Mouse (Mus musculus): Measurements from ENCODE around the gene Mrgpra2a. TPM values are rescaled to one million over a fixed set of nuclear protein-coding genes. Genes with fewer than 3 reads are reported as not detected.
"Not testable (repeated sequence)": the region's sequence is repeated elsewhere in the genome, so short reads cannot be mapped to it uniquely, and the experiment has no call there.

Gene Mrgpra2a
- polyA plus RNA-seq (2015; fragmentation: Nextera tagmentation; extraction: Ambion mirVana) = not detected in 2 replicates

DNA sequence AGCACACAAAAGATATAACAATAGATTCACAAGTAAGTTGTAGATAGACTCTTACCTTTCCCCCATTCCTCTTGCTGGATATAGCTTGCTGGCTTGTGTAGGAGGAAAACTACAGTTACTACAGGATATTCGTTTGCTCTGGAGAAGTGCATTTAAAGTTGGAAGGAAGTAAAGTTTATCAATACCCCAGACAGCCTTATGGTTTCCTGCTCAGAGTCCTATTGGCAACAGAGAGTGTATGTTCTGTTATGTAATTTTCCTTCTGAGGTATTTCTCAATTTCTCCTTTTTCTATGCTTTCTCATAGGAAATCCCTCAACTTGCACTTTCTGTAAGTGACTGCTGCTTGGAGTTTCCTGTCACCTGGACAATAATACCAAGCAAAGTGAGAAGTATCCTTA, at the start of gene Mrgpra2a:
Gene Mrgpra2a (minus strand): TSS at position 125 of the 400 bp plus-strand sequence.
- H3K9ac ChIP-seq (replicated peaks); H3K4me3 ChIP-seq (replicated peaks); H3K4me2 ChIP-seq; H3K27me3 ChIP-seq (replicated peaks); H3K9me3 ChIP-seq (replicated peaks); H3K27ac ChIP-seq (replicated peaks); H3K36me3 ChIP-seq; ATAC-seq (ENCODE audit: low FRiP score); H3K4me1 ChIP-seq: not testable (repeated sequence)
- WGBS = no CpG with 5 or more reads among the region's 1 CpGs

DNA sequence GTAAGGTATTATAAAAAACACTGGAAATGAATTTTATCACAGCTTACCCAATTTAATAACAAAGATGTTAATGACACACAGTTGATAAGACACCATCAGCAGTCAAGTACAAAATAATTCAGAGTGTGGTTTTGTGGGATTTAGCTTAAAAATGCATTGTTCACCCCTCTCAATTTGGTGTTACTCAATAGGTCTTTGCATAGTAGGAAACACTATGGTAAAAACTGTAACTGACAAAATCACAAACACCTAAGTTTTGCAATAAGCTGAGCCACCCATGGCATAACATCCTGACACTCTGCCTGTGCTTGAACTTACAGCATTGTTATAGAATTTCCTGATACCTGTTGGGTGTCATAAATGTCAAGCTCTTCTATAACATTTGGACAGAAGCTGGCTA, 39.3 kb upstream of the Mrgpra2a start:
- not testable (repeated sequence) for H3K4me2 ChIP-seq; ATAC-seq (ENCODE audit: low FRiP score)

DNA sequence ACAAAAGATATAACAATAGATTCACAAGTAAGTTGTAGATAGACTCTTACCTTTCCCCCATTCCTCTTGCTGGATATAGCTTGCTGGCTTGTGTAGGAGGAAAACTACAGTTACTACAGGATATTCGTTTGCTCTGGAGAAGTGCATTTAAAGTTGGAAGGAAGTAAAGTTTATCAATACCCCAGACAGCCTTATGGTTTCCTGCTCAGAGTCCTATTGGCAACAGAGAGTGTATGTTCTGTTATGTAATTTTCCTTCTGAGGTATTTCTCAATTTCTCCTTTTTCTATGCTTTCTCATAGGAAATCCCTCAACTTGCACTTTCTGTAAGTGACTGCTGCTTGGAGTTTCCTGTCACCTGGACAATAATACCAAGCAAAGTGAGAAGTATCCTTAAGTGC, 37.5 kb upstream of the Mrgpra2a start:
- not testable (repeated sequence) for H3K27ac ChIP-seq (replicated peaks); H3K27me3 ChIP-seq (replicated peaks); H3K4me1 ChIP-seq; H3K9ac ChIP-seq (replicated peaks); H3K4me3 ChIP-seq (replicated peaks); H3K36me3 ChIP-seq; H3K9me3 ChIP-seq (replicated peaks); H3K4me2 ChIP-seq; ATAC-seq (ENCODE audit: low FRiP score)
- no CpG with 5 or more reads among the region's 1 CpGs for WGBS

More for the DNA sequence above, 39.3 kb upstream of the Mrgpra2a start:
- not testable (repeated sequence) for H3K27ac ChIP-seq (replicated peaks); H3K27me3 ChIP-seq (replicated peaks); H3K4me3 ChIP-seq (replicated peaks); H3K36me3 ChIP-seq; H3K9ac ChIP-seq (replicated peaks); H3K9me3 ChIP-seq (replicated peaks); H3K4me1 ChIP-seq

GRCm38 (mm10) chr7:47483181-47483580, 31.2 kb upstream of the Mrgpra2a start:
- H3K9me3 ChIP-seq (replicated peaks); H3K4me1 ChIP-seq; H3K27ac ChIP-seq (replicated peaks); ATAC-seq (ENCODE audit: low FRiP score); H3K9ac ChIP-seq (replicated peaks); H3K4me2 ChIP-seq; H3K36me3 ChIP-seq; H3K4me3 ChIP-seq (replicated peaks); H3K27me3 ChIP-seq (replicated peaks): not testable (repeated sequence)

GRCm38 (mm10) chr7:47473904-47474303, 22.0 kb upstream of the Mrgpra2a start:
- WGBS = 29% methylated on average over 1 of the region's 3 CpGs
- H3K4me2 ChIP-seq; H3K36me3 ChIP-seq; H3K4me1 ChIP-seq; H3K27me3 ChIP-seq (replicated peaks); ATAC-seq (ENCODE audit: low FRiP score); H3K9me3 ChIP-seq (replicated peaks); H3K4me3 ChIP-seq (replicated peaks); H3K27ac ChIP-seq (replicated peaks); H3K9ac ChIP-seq (replicated peaks): not testable (repeated sequence)

- not testable (repeated sequence) for ATAC-seq (ENCODE audit: low FRiP score); H3K4me3 ChIP-seq (replicated peaks); H3K4me2 ChIP-seq; H3K36me3 ChIP-seq; H3K9me3 ChIP-seq (replicated peaks); H3K4me1 ChIP-seq; H3K27me3 ChIP-seq (replicated peaks); H3K27ac ChIP-seq (replicated peaks); H3K9ac ChIP-seq (replicated peaks)
Measured at GRCm38 (mm10) chr7:47465278-47465981, 13.5 kb upstream of the Mrgpra2a start.

GRCm38 (mm10) chr7:47445729-47446128, 6.2 kb downstream of the Mrgpra2a start:
- not testable (repeated sequence) for H3K4me3 ChIP-seq (replicated peaks); H3K9ac ChIP-seq (replicated peaks); H3K4me1 ChIP-seq; ATAC-seq (ENCODE audit: low FRiP score); H3K27ac ChIP-seq (replicated peaks); H3K27me3 ChIP-seq (replicated peaks); H3K9me3 ChIP-seq (replicated peaks); H3K4me2 ChIP-seq; H3K36me3 ChIP-seq

GRCm38 (mm10) chr7:47436463-47436862, 15.5 kb downstream of the Mrgpra2a start:
- H3K27ac ChIP-seq (replicated peaks); ATAC-seq (ENCODE audit: low FRiP score); H3K36me3 ChIP-seq; H3K9me3 ChIP-seq (replicated peaks); H3K4me2 ChIP-seq; H3K4me1 ChIP-seq; H3K9ac ChIP-seq (replicated peaks); H3K4me3 ChIP-seq (replicated peaks); H3K27me3 ChIP-seq (replicated peaks): not testable (repeated sequence)
- 38% methylated on average over 1 of the region's 2 CpGs for WGBS

GRCm38 (mm10) chr7:47427815-47428508, 24.0 kb downstream of the Mrgpra2a start:
- H3K4me1 ChIP-seq; H3K9ac ChIP-seq (replicated peaks); H3K4me2 ChIP-seq; H3K27me3 ChIP-seq (replicated peaks); H3K4me3 ChIP-seq (replicated peaks); H3K27ac ChIP-seq (replicated peaks); H3K9me3 ChIP-seq (replicated peaks); ATAC-seq (ENCODE audit: low FRiP score); H3K36me3 ChIP-seq: not testable (repeated sequence)

GRCm38 (mm10) chr7:47410602-47411001, 41.3 kb downstream of the Mrgpra2a start:
- H3K36me3 ChIP-seq = no peaks in the 10 kb centered on the region
- WGBS = 69% methylated on average over 2 of the region's 2 CpGs
- no peak overlapping the region for H3K4me3 ChIP-seq (replicated peaks)
- no peaks in the 10 kb centered on the region for H3K4me1 ChIP-seq
- 0 out of 2 replicates have a peak, but pooled peaks cover 5% of the 10 kb centered on the region for H3K9me3 ChIP-seq (replicated peaks)
- no peak for ATAC-seq (ENCODE audit: low FRiP score)
- no peak overlapping the region for H3K27ac ChIP-seq (replicated peaks)
- H3K4me2 ChIP-seq = no peak overlapping the region
- H3K9ac ChIP-seq (replicated peaks) = no peak overlapping the region
- no peaks in the 10 kb centered on the region for H3K27me3 ChIP-seq (replicated peaks)

- no peak overlapping the region for H3K4me2 ChIP-seq
- no peaks in the 10 kb centered on the region for H3K4me1 ChIP-seq
- H3K9me3 ChIP-seq (replicated peaks) = 0 out of 2 replicates have a peak, but pooled peaks cover 5% of the 10 kb centered on the region
- no peak overlapping the region for H3K9ac ChIP-seq (replicated peaks)
- WGBS = 50% methylated on average over 1 of the region's 1 CpGs
- ATAC-seq (ENCODE audit: low FRiP score) = no peak
- no peak overlapping the region for H3K4me3 ChIP-seq (replicated peaks)
- H3K27me3 ChIP-seq (replicated peaks) = no peaks in the 10 kb centered on the region
- H3K27ac ChIP-seq (replicated peaks) = no peak overlapping the region
- H3K36me3 ChIP-seq = no peaks in the 10 kb centered on the region
Measured at GRCm38 (mm10) chr7:47409545-47409944, 42.4 kb downstream of the Mrgpra2a start.

GRCm38 (mm10) chr7:47401125-47401524, 50.8 kb downstream of the Mrgpra2a start:
- Histone ChIP-seq H3K27me3 (replicated peaks) (no peaks in the 10 kb centered on the region), H3K27ac (replicated peaks) (no peak overlapping the region)

More at GRCm38 (mm10) chr7:47401125-47401524, 50.8 kb downstream of the Mrgpra2a start:
- Histone ChIP-seq H3K4me3 (replicated peaks) (no peak overlapping the region), H3K9me3 (replicated peaks) (0 out of 2 replicates have a peak, but pooled peaks cover 10% of the 10 kb centered on the region), H3K36me3 (no peaks in the 10 kb centered on the region), H3K4me1 (no peaks in the 10 kb centered on the region), H3K9ac (replicated peaks) (no peak overlapping the region), H3K4me2 (no peak overlapping the region)
- no peak for ATAC-seq (ENCODE audit: low FRiP score)
